Mouse (Mus musculus) right cerebral cortex, postnatal 4 days (tissue): ENCODE measurements at regions not wholly inside any gene's neighbourhood (a gene's known extent, or its start where the extent isn't known, plus 50 kb on each side); places are given as distances from the start of the nearest gene placed in this dataset.
A peak's percentile ranks its signal among the peaks of the same experiment; 100 is the strongest.
"Not testable (repeated sequence)": the region's sequence is repeated elsewhere in the genome, so short reads cannot be mapped to it uniquely, and the experiment has no call there.

Experiments
- DNase-seq: peaks from one replicate; pipeline ENCODE4 v3.0.0-alpha.2; 2022

DNA sequence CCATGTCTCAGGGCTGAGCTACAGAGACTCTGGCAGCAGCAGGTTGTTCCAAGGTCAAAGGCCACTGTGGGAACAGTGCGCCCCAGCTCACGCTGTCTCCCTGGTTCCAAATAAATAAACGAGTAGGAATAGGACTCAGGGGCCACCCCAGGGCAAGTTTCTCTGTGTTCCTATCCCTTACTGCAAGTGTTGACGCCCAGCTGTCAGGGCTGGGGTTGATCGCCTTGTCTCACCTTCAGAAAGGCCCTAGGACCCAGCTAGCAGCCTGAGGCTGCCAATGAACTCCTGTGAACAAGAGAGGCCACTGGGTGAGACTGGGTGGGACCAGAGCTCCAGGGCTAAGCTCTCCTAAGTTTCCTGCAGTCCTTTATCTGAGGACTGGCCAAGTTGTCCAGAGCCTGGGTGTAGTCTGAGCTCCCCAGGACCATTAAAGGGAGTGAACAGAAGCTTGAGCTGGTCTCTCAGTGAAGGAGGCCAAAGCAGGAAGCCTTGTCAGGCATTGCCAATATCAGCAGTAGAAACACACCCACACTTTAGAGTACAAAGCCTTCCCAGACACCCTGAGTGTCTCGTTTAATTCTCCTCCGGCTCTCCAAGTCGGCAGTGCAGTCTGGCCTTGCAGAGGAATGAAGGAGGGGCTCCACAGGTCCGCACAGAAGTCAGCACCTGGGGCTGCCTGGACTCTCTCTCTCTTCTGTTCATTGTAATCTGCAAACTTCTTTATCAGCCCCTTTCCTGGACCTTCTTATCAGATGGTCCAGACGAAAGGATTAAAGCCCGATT lies 308.6 kb downstream of the Diras2 start:
- no peak for DNase-seq

- DNase-seq: peak; percentile 31
Observed at GRCm38 (mm10) chr13:52223098-52223962, 307.7 kb downstream of the Diras2 start.

GRCm38 (mm10) chr13:52233971-52234370 lies 297.1 kb downstream of the Diras2 start:
- no peak for DNase-seq

- DNase-seq: no peak
Observed at GRCm38 (mm10) chr13:52236105-52236504, 295.0 kb downstream of the Diras2 start.

DNA sequence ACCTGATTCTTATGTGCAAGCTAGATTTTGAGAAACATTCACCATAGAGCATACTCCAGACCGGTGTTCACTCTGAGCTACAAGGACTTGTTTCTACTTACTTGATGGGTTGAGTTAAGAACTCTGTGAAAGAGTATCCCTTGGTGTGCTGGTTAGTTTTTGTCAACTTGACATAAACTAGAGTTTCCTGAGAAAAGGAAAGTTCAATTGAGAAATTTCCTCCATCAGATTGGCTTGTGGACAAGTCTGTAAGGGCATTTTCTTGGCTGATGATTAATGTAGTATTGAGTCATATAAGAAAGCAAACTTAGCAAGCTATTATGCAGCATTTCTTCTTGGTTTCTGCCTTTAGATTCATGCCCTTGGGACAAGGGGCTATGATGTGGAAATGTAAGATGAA lies 291.5 kb downstream of the Diras2 start:
- no peak for DNase-seq

GRCm38 (mm10) chr13:52241761-52242160 lies 289.3 kb downstream of the Diras2 start:
- no peak for DNase-seq

DNA sequence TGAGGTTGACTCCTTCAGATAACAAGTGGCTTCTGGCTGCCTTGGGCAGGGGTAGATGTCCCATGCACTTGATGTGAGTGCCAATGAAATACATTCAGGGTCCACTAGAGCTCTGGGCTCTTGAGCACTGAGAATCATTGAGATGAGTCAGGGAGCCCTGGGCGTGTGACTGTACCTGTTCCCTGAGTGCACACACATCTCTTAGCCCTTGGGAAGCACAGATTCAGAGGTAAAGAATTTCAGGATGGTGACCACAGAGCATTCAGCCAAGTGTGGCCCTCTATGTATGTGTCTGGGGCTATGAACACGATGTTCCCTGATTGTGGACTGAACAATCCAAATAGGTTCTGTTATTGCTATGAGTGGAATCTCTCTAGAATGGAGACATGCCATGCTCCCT lies 281.6 kb downstream of the Diras2 start:
- DNase-seq: no peak

DNA sequence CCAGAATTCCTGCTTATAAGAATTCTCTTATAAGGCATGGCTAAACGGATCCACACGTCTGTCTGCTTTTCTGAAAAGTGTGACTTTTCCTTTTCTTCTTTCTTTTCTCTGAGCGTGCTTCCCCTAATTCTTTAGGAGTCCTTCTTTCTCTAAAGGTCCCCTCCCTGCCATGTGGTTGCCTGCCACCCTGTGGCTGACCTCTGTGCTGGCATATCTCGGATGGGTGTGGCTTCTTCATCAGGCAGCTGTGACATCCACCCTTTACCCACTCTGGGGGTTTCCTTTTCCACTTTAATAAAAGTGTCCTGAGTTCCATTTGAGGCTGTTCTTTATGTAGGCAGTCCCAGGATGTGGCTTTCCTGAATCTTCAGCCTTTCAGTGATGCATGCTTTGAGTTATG lies 280.7 kb downstream of the Diras2 start:
- no peak for DNase-seq

DNA sequence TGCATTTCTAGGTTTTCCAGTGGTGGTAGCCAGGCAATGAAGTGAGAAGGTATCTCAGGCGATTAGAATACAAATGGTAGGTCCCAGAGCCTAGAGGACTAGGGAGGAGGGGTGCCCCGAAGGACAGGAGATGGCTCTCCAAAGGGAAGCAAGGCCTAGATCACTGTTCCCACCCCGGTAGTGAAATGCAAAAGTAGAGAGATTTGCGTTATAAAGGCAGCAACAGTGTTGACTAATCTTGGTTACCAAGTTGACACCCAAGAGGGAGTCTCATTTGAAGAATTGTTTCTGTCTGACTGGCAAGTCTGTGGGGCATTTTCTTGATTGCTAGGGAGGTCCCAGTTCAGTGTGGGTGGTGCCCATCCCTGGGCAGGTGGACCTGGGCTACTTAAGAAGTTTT lies 278.8 kb downstream of the Diras2 start:
- DNase-seq: no peak

DNA sequence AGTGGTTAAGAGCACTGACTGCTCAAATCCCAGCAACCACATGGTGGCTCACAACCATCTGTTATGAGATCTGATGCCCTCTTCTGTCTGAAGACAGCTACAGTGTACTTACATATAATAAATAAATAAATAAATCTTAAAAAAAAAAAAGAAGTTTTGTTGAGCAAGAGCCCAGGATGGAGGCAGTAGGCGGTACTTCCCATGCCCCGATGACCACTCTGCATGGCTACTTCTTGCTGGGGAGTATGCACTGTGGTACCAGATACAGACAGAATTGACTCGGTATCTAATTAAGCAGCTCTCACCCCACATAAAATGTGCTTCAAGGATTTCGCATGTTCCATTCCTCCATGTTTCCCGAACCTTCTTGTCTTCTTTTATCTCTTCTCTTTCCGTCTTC lies 278.4 kb downstream of the Diras2 start:
- DNase-seq: not testable (repeated sequence)

DNA sequence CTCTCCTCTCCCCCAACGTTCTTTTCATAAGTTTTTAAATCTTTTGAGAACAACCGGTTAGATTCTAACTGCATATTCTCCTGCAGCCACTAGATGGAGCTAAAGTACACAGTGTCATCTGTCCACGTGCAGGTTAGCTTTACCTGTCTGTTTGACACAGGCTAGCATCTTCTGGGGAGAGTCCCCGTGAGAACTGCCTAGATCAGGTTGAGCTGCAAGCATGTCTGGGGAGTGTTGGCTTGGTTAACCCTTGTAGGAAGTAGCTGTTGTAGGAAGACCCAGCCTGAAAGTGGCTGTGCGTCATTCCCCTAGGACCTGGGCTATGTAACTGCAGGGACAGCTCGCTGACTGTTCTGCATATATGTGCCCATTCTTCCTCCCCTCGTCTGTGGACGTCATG lies 277.9 kb downstream of the Diras2 start:
- peak; percentile 21 for DNase-seq

- DNase-seq: peak; percentile 55
Observed at GRCm38 (mm10) chr13:52254185-52254584, 276.9 kb downstream of the Diras2 start.

DNA sequence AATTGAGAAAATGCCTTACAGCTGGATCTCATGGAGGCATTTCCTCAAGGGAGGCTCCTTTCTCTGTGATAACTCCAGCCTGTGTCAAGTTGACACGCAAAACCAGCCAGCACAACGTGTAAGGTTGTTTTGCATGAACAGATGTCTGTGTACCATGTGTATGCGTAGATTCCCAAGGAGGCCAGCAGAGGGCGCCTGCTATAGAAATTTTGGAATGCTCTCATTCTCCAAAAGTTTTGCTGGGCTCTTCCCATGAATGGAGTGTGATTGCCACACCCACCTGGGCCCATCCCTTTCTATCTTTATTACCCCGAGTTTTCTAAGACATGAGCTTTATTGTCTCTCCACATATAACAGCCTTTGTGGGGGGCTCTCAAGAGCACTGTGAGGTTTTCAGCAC lies 275.4 kb downstream of the Diras2 start:
- peak; percentile 74 for DNase-seq

- DNase-seq: no peak
Observed at GRCm38 (mm10) chr13:52258373-52258772, 272.7 kb downstream of the Diras2 start.

- DNase-seq: no peak
Observed at GRCm38 (mm10) chr13:52262949-52263550, 268.0 kb downstream of the Diras2 start.

- DNase-seq: no peak
Observed at GRCm38 (mm10) chr13:52268279-52268678, 262.8 kb downstream of the Diras2 start.

- no peak for DNase-seq
Observed at GRCm38 (mm10) chr13:52273502-52274246, 257.4 kb downstream of the Diras2 start.

GRCm38 (mm10) chr13:52275196-52275595 lies 255.9 kb downstream of the Diras2 start:
- no peak for DNase-seq

GRCm38 (mm10) chr13:52275675-52276074 lies 255.4 kb downstream of the Diras2 start:
- peak; percentile 40 for DNase-seq

- DNase-seq: no peak
Observed at GRCm38 (mm10) chr13:52277195-52277594, 253.9 kb downstream of the Diras2 start.

DNA sequence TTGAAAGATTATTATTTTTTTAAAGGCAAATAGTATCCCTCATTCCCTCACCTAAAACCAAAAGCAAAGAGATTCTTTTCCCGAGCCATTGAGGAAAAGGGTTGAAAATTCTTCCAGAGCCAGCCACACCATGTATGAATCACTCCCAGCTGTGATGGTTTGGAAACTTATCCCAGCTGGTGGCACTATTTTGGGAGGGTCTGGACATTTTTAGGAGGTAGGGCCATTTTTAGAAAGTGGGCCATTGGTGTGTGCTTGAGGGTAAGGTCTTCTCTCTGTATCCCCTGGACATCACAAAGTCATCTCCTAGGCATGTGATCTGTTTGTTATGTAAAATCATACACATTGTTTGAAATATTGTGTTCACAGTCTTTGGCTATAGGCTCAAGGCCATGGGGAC lies 252.2 kb downstream of the Diras2 start:
- DNase-seq: no peak

DNA sequence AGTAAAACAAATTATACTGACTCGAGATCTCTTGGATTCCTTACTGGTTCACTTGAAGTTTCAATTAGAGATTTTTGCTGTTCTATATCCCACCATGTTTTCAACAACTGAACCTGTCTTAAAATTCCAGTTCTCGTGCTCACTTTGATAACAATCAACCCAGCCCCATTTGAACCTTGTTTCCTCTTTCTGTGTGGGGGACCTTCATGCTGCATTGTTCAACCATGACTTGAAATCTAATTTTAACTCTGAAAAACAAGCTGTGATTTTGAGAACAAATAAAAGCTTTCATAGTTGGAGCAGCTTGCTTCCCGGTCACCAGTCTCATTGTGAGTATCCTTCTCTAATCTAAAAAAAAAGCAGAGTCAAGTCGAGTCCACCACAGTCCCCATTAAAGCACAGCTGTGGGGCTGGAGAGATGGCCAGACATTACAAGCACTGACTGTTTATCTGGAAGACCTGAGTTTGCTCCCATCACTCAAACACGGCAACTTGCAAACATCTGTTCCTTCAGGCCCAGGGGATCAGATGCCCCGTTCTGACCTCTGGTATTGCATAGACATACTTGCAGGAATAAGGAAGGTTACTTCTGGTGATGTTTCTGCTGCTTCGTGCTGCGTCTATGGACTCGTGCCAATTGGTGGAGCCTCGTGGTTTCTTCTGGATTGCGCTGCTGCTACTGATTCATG lies 251.7 kb downstream of the Diras2 start:
- DNase-seq: no peak
